Mouse (Mus musculus) neural tube, embryonic 14.5 days (tissue): ENCODE measurements around the gene Kif22. TPM values are rescaled to one million over a fixed set of nuclear protein-coding genes. Genes with fewer than 3 reads are reported as not detected.

Experiments
- ATAC-seq: fragments of 200-750 bp; cut with Nextera tagmentation; 2 replicates; pipeline ENCODE4 v1.8.0; 2017; ENCODE audit warnings: low read depth, mild to moderate bottlenecking, moderate TSS enrichment, moderate library complexity
- H3K27ac ChIP-seq: fragments of 300-500 bp; sonication (generic); 2 replicates; pipeline ENCODE4 v1.5.1; 2014; ENCODE audit warnings: low read depth, mild to moderate bottlenecking, control low read depth, low read length, moderate library complexity, mixed read lengths
- H3K27me3 ChIP-seq: fragments of 300-500 bp; sonication (generic); 2 replicates; pipeline ENCODE4 v1.6.1; 2014; ENCODE audit warnings: low read length; ENCODE audit not compliant: control insufficient read depth, insufficient read depth
- H3K36me3 ChIP-seq: fragments of 300-500 bp; sonication (generic); 2 replicates; pipeline ENCODE4 v1.6.1; 2014; ENCODE audit warnings: low read length, mixed read lengths; ENCODE audit not compliant: control insufficient read depth, insufficient read depth
- H3K4me1 ChIP-seq: fragments of 300-500 bp; sonication (generic); 2 replicates; pipeline ENCODE4 v1.6.1; 2014; ENCODE audit warnings: low read length; ENCODE audit not compliant: control insufficient read depth, insufficient read depth
- H3K4me2 ChIP-seq: fragments of 300-500 bp; sonication (generic); 2 replicates; pipeline ENCODE4 v1.6.1; 2014; ENCODE audit warnings: mild to moderate bottlenecking, low read depth, low read length, control low read depth
- H3K4me3 ChIP-seq: fragments of 300-500 bp; sonication (generic); 2 replicates; pipeline ENCODE4 v1.5.1; 2014; ENCODE audit warnings: low read depth, low read length, control low read depth, mixed read lengths
- H3K9ac ChIP-seq: fragments of 300-500 bp; sonication (generic); replicated peaks from 2 replicates; pipeline ENCODE4 v1.6.1; 2014; ENCODE audit warnings: low read depth, mild to moderate bottlenecking, control low read depth, low read length, mixed read lengths
- H3K9me3 ChIP-seq: fragments of 300-500 bp; sonication (generic); 2 replicates; pipeline ENCODE4 v1.6.1; 2016; ENCODE audit warnings: low read length; ENCODE audit not compliant: control insufficient read depth
- WGBS: fragments of 180-500 bp; shearing (Covaris S2); extraction: QIAGEN DNeasy Blood & Tissue Kit; methylation state at CpG from one replicate; pipeline ENCODE4 v1.1.7; 2014; 5-methylcytosine and 5-hydroxymethylcytosine counted together
- polyA plus RNA-seq: library from polyadenylated mRNA; unstranded; fragments of >200 nt; fragmentation: Nextera tagmentation; extraction: Ambion mirVana; gene quantifications from 2 replicates; pipeline ENCODE4 v1.2.1, GENCODE M21; 2014

Kif22 gene
- polyA plus RNA-seq, 1 experiment from 2014 or later: 12.7 TPM

DNA sequence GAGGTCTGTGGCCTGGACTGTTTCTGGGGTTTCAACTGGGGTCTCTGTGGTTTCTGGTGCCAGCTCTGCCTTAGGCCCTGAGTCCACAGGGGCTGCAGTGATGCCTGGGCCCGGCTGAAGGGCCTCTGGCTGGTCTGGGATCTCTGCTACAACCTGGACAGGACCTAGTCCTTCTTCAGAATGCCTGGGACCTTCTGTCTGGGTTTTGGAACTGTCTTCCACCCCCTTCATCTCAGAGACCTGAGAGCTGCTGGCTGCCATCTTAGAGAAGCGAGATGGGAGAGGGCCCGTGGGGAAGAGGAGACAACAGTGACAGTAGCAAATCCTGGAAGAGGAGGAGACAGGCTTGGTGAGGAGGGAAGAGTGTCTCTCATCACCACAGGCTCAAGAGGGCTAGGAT is 22.2 kb downstream of the Kif22 start:
- no peak overlapping the region for H3K27ac ChIP-seq
- no peak for ATAC-seq
- peaks cover 69% of the 10 kb centered on the region for H3K4me1 ChIP-seq
- peaks cover 22% of the 10 kb centered on the region for H3K36me3 ChIP-seq
- H3K4me2 ChIP-seq: peak overlapping the region; percentile 72
- no peaks in the 10 kb centered on the region for H3K9me3 ChIP-seq
- 69% methylated on average over 3 of the region's 3 CpGs for WGBS
- H3K9ac ChIP-seq: peak overlapping the region; percentile 69; the same call in 1 of the 2 replicates
- H3K4me3 ChIP-seq: peak overlapping the region; percentile 51
- no peaks in the 10 kb centered on the region for H3K27me3 ChIP-seq

DNA sequence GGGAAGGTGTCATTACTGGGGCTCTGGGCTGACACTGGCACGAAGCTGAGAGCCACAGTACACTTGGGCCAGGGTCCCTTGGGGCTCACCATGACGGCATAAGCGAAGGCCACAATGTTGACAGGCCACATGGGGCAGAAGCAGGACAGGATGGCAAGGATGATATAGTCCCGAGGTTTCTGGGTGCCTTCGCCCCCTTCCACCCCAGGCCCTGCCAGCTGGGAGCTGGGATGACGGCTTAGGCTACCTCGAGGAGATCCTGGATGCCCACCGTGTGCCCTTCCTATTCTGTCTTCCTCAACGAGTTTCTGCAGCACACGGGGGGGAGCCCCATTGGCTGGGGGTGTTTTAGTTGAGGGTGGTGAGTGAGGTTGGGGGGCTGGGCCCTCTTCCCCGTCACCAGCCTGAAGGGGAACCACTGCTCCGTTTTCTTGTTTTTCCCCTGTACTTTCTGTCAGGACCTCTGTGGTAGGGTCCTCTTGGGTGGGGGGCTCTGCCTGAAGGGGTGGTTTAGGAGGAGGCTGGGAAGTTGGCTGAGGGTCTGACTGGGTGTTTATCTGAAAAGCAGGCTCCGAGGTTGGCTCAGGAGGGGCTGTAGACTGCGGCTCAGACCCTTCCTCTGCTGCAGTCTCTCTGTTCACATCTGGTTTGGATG is 22.8 kb downstream of the Kif22 start:
- peaks cover 19% of the 10 kb centered on the region for H3K36me3 ChIP-seq
- WGBS: 85% methylated on average over 14 of the region's 14 CpGs
- no peak overlapping the region; the same call in 1 of the 2 replicates for H3K27ac ChIP-seq
- H3K9ac ChIP-seq: peak overlapping the region; percentile 69; the same call in 1 of the 2 replicates
- no peaks in the 10 kb centered on the region for H3K27me3 ChIP-seq
- H3K4me3 ChIP-seq: peak overlapping the region; percentile 51; the same call in 1 of the 2 replicates
- H3K4me1 ChIP-seq: peaks cover 66% of the 10 kb centered on the region
- ATAC-seq: no peak
- H3K9me3 ChIP-seq: no peaks in the 10 kb centered on the region
- H3K4me2 ChIP-seq: peak overlapping the region; percentile 72

DNA sequence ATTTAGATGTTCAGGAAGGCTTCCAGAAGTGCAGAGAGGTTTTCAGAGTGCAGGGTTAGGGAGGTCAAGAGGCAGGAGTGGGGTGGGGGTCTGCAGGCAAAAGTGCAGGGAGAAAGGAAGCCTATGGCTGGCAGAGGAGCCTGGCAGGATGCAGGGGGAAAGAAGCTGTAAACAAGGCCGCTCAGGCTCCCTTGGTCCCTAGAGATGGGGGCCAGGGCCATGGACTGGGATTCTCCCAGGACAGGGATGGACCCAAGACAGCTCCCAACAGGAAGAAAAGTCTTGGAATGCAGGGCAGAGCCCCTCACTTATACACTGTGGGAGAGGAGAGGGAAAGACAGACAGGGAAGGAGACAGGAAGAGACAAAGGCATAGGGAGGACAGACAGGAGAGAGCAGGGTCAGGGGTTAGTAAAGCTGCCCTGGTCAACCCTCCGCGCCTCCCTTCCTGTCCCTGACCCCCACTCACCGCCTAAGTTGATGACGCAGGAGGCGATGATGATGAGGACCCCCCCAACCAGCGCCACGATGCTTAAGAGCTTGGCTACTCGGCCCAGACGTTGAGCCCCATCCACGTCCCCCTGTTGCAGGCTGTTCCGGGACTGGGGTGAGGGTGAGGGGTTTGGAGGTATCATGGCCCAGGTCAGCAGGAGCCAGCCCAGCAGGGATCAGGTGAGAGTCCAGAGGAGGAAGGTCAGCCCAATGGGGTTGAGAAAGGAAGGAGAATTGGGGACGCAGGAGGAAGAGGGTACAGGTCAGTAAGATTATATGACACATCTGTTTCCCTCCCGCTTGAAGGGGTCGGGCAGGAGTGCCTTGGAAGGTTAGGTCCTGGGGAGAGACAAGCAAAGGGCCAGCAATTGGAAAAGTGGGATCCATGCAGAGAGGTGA is 23.6 kb downstream of the Kif22 start:
- ATAC-seq: no peak
- no peaks in the 10 kb centered on the region for H3K9me3 ChIP-seq
- H3K36me3 ChIP-seq: peaks cover 16% of the 10 kb centered on the region
- H3K27ac ChIP-seq: peak overlapping the region; percentile 4; the same call in 1 of the 2 replicates
- 91% methylated on average over 15 of the region's 15 CpGs for WGBS
- H3K4me2 ChIP-seq: peak overlapping the region; percentile 98; the same call in 1 of the 2 replicates
- H3K4me1 ChIP-seq: peaks cover 59% of the 10 kb centered on the region
- no peak overlapping the region for H3K9ac ChIP-seq
- no peaks in the 10 kb centered on the region for H3K27me3 ChIP-seq
- H3K4me3 ChIP-seq: no peak overlapping the region

DNA sequence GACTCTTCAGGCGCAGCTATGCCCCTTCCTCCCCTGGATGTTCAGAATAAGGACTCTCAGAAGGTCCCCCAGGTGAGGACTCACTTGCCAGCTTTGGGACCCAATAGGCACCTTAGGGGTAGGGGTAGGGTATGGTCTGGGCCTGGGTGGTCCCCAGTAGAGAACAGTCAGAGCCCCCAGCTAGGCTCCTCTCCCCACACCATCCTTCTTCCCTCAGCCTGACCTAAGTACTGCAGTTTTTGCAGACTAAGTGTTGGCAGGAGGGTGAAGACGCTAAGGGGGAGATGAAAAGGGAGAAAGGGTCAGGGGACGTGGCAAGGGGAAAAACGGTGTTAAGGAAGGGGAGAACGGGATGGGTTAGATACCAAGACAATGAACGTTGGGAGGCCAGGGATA is 24.3 kb downstream of the Kif22 start:
- Histone ChIP-seq H3K4me3 (no peak overlapping the region), H3K27me3 (no peaks in the 10 kb centered on the region), H3K36me3 (peaks cover 11% of the 10 kb centered on the region; the same call in 1 of the 2 replicates), H3K9me3 (no peaks in the 10 kb centered on the region), H3K9ac (no peak overlapping the region), H3K4me2 (peak overlapping the region; percentile 98; the same call in 1 of the 2 replicates), H3K4me1 (peaks cover 52% of the 10 kb centered on the region), H3K27ac (peak overlapping the region; percentile 4)
- no peak for ATAC-seq
- 65% methylated on average over 6 of the region's 6 CpGs for WGBS

DNA sequence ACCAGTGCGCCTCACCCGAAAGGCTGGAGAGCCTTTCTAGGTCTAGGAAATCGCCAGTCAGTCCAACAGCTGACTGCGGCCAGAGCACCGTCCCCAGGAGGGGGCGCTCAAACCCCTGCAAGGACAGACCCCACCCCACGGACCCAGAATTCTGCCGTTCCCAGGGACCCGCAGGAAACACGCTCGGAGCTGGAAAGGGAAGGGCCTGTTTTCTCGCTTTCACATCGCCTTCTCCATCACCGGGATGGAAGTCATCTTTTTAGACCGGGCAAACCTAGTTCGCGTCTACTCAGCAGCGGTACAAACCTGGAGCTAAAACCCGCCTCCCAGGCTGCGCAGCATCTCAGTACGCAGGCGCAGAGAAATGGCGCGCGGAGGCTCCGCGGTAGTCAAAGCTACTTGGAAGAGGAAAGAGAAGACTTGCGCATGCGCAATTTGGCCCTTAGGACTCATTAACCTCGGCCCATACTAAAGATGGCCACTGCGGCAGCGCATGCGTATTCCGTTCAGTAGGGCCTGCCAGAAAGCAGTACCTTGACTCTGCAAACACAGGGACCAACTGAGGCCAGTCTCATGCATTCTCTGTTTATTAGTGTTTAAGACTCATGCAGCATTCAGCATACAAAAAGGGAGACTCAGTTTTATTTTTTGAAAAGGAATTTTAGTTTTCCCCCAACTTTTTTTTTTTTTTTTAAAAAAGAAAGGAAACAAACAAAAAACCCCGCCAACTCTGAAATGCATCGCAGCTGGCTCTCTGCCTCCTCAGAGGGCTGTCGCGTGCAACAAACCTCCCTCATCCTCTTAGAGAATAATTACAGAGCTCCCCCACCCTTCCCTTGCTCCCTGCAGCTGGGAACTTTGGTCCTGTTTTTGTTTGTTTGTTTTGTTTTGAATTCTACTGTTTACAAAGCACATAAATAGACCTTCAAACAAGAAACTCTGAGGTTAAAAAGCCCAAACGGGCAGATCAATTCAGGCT is 25.0 kb downstream of the Kif22 start, which contains the start of gene Pagr1a:
Gene Pagr1a, minus strand, starts transcription at position 382 of the 979 bp plus-strand sequence.
- peak within 1 kb of the TSS; percentile 98 for H3K4me2 ChIP-seq
- peak within 1 kb of the TSS; percentile 94 for H3K27ac ChIP-seq
- ATAC-seq: peak; percentile 84
- peak within 1 kb of the TSS; percentile 83 for H3K9ac ChIP-seq
- no peaks in the 10 kb centered on the region for H3K27me3 ChIP-seq
- peak within 1 kb of the TSS; percentile 70 for H3K4me3 ChIP-seq
- H3K36me3 ChIP-seq: peaks cover 4% of the 10 kb centered on the region; the same call in 1 of the 2 replicates
- WGBS: 3% methylated on average over 39 of the region's 39 CpGs
- no peaks in the 10 kb centered on the region for H3K9me3 ChIP-seq
- peaks cover 46% of the 10 kb centered on the region for H3K4me1 ChIP-seq

DNA sequence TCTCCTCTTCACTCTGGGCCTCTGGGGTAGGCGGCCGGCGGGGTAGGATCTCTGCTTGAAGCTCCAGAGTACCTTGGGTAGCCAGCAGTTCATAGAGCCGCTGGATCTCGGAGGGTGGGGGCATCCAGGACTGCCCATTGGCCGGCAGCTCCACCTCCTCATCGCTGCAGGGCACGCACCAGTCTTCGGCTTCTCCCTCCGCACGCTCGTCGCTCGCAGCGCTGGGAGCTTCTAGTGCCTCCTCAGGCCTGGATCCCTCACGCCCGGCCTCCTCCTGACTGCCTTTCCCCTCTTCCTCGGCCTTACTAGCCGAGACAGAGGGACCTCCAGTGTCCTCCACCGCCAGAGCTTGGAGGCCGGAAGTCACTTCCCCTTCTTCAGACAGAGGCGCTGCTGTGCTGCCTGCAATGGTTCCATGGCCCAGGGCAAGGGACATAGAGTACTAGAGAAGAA is 25.8 kb downstream of the Kif22 start:
- Histone ChIP-seq H3K36me3 (peaks cover 2% of the 10 kb centered on the region; the same call in 1 of the 2 replicates), H3K27me3 (no peaks in the 10 kb centered on the region), H3K4me1 (peaks cover 44% of the 10 kb centered on the region), H3K9ac (peak overlapping the region; percentile 83), H3K4me3 (peak overlapping the region; percentile 70), H3K4me2 (peak overlapping the region; percentile 98), H3K27ac (peak overlapping the region; percentile 94), H3K9me3 (no peaks in the 10 kb centered on the region)
- ATAC-seq: peak; percentile 52
- 0% methylated on average over 22 of the region's 22 CpGs for WGBS

DNA sequence TGATC is 26.0 kb downstream of the Kif22 start, which contains the start of gene Pagr1b:
Gene Pagr1b, minus strand, starts transcription at position 4 of the 5 bp plus-strand sequence.
- Histone ChIP-seq H3K4me3 (peak within 1 kb of the TSS; percentile 70), H3K36me3 (peaks cover 2% of the 10 kb centered on the region; the same call in 1 of the 2 replicates), H3K4me1 (peaks cover 42% of the 10 kb centered on the region), H3K9me3 (no peaks in the 10 kb centered on the region), H3K27ac (peak within 1 kb of the TSS; percentile 94), H3K4me2 (peak within 1 kb of the TSS; percentile 98), H3K9ac (peak within 1 kb of the TSS; percentile 83), H3K27me3 (no peaks in the 10 kb centered on the region)
- ATAC-seq: no peak

DNA sequence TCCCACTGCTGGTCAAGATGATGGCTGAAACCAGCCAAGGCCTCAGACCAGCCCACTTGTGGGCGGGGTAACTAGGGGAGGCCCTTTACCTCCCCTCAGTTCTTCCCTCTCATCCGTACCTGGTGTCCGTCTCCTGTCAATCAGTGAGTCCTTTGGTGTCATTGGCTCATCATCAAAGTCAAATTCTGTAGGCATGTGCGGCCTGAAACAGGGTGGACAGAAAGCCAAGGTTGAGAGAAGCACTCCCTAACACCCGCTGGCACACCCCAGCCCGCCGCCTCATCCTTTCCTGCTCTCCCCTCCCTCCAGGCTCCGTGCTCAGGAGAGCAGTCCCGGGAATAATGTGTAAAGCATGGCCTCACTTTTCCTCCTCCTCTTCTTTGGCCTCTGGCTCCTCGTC is 26.2 kb downstream of the Kif22 start:
- Histone ChIP-seq H3K9me3 (no peaks in the 10 kb centered on the region), H3K36me3 (peaks cover 2% of the 10 kb centered on the region; the same call in 1 of the 2 replicates), H3K9ac (peak overlapping the region; percentile 83), H3K4me1 (peaks cover 40% of the 10 kb centered on the region), H3K4me3 (peak overlapping the region; percentile 70), H3K4me2 (peak overlapping the region; percentile 98), H3K27ac (peak overlapping the region; percentile 94), H3K27me3 (no peaks in the 10 kb centered on the region)
- ATAC-seq: peak; percentile 5; the same call in 1 of the 2 replicates
- 2% methylated on average over 10 of the region's 10 CpGs for WGBS
